Mouse (Mus musculus) retina, postnatal 1 day (tissue): ENCODE results near the gene Senp6.
"Not testable (repeated sequence)": the region's sequence is repeated elsewhere in the genome, so short reads cannot be mapped to it uniquely, and the experiment has no call there.

Source experiments
- DNase-seq: peaks from one replicate; pipeline ENCODE4 v3.0.0-alpha.2; 2012

The Senp6 gene

DNA sequence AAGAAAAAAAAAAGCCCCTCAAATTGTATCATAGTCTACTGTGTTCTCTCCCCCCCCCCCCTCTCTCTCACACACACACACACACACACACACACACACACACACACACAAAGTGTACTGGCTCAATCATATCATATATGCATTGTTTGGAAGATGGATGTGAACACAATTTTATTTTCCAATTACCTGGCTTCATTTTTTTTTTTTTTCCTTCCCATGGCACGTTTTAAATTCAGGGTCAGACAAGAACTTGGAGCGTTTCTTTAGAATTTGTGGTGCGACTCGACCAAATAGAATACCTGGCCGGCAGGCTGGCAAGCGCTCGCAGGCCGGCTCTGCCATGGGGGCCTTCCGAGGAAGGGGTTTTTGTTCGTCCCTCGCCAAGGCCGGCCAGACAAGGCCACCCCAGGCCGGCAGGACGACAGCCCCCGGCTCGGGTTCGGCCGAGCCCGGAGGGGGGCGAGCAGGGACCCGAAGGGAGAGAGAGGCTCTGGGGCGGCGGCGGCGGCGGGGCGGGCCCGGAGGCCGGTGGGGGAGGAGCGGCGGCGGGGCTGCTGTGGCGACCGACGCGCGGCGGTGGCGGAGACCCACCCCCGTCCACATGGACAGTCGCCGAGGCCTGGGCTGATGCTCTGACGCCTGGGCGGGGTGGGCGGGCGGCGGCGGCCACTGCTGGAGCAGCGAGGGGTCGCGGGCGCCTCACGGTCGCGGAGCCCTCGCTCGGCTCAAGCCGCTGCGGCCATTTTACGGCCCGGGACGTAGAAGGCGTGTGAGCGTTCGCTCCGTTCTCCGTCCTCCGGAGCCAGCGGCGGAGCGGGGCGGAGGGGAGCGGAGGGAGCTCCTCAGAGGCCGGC is at the start of gene Senp6:
Senp6 (plus strand) TSS at position 537 of the 854 bp plus-strand sequence.
- peak; percentile 89 for DNase-seq

DNA sequence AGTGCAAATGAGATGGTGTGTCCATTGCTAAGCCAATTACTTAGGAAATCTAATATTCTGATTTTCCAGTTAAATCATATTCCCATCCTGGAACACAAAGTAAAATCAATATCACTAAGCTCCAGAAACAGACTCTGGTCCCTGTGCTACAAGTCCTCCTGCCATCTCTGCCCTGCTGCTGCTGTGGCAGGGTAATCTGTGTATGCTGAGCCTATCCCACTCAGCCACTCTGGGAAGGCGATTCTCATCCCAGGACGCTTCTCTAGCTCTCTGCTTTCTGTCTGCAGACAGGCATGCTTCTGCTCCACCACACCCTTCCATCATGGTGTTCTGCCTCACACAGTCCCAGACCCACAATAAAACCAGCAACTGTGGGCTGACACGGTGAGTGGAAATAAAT is 46.3 kb upstream of the Senp6 start:
- no peak for DNase-seq

DNA sequence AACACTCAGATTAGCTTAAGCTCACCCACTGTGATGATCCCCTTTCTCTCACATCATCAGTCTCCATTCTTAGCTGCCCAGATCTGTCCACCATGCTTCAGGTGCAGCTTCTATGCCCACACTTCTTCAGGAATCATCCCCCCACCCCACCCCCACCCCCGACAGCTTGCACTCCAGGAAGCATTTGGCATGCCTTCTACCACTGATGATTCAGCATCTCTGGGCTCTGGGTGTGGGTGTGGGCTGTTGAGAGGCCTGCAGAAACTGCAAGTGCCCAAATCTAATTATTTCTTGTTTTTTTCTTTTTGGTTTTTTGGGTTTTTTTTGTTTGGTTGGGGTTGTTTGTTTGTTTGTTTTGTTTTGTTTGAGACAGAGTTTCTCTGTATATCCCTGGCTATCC is 45.1 kb upstream of the Senp6 start:
- DNase-seq: no peak

GRCm38 (mm10) chr9:80022821-80023220 is 43.9 kb upstream of the Senp6 start:
- no peak for DNase-seq

DNA sequence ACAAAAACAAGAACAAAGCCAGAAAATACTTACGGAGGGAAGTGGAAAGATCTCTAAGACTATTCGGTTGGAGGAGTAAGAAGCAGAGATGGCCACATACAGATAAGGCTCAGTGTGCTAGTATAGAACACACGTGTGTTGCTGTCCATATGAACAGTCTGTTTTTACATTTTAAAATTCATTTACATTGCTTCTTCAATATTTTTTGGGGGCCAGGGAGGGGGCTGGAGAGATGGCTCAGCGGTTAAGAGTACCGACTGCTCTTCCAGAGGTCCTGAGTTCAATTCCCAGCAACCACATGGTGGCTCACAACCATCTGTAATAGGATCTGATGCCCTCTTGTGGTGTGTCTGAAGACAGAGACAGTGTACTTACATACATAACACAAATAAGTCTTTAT is 41.4 kb upstream of the Senp6 start:
- not testable (repeated sequence) for DNase-seq

DNA sequence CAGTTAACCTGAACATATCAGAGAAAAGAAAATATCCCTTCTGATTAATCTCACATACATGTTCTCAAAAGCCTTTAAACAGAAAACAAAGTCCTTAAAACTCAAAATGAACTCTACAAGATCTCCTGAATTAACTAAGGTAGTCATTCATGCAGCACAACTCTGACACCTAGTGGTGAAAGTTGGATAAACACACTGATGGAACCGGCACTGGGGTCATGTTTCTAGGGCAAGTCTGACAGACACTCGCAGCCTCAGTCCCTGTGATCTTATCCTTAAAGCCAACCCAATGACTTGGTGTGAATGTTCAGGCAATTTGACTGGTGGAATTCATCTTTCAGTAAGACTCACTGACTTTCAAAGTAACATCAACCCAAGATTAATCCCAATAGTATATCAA is 40.7 kb upstream of the Senp6 start:
- peak; percentile 80 for DNase-seq

DNA sequence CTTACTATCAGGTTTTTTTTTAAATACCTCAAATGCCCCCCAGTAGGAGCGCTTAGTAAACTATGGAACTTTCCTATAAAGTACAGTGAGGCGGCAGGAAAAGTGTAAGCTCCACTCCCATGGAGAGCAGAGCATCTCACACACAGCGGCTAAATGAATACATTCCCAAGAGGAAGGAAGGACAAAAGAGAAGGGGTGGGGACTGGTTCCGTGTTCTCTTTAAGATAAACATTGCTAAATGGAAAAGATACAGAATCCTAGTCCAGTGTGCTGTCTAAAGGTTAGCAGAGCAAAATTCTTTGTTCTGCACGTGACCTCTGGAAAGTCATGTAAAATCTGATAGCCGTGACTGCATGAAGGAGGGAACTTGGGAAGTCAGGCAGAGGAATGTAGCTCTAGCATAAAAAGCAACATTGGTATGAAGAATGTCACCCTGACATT is 40.1 kb upstream of the Senp6 start:
- no peak for DNase-seq

GRCm38 (mm10) chr9:80037262-80037996 is 29.3 kb upstream of the Senp6 start:
- DNase-seq: no peak

DNA sequence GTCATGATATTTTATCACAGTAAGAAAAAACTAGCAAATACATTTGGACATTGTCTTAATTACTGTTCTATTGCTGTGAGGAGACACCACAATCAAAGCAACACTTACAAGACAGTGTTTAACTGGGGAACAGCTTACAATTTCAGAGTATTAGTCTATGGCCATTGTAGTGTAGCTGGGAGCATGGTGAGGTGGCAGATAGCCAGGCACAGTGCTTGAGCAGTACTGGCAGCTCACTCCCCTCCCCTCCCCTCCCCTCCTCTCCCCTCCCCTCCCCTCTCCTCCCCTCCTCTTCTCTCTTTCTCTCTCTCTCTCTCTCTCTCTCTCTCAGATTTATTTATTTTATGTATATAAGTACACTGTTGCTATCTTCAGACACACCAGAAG is 28.7 kb upstream of the Senp6 start:
- no peak for DNase-seq

DNA sequence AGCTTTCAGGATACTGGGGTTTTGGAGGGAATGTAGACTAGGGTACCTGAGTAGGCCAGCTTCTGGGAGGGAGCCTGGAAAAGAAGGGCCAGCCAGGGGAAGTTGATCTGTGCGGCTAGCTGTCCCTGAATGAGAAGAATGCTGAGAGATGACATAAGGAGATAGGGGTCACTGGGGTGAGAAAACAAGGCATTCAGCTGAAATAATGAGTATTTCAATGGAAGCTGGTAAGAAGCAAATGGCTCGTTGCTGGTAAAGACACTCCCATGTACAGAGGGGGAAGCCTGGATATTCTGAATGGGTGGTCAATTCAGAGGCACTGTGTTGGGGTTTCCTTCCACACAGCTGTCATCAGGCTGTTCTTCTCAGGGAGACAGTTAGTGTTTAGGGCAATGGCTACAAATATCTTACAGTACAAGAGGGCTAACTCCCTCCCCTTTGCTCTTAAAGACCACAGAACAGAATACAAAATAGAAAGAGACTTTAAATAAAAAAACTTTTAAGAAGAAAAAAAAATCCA is 27.3 kb upstream of the Senp6 start:
- DNase-seq: peak; percentile 7

GRCm38 (mm10) chr9:80044301-80044700 is 22.4 kb upstream of the Senp6 start:
- DNase-seq: not testable (repeated sequence)

DNA sequence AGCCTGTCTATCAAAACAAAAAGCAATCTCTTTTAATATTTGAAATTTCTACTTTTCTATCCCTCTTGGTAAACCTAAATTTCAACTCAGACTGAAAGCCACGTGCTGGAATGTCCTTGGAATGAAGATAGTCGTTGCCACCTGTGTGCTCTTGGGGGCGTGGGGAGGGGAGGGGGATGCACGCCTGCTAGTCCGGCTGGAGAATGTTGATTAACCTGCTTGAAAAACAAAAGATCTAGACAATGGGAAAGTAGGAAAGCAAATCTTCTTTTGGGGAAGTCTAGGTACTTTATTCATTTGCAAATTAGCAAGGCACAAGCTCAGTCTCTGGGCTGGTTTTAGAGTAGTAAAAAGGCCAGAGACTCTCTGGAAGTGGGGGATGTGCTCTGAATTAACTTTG is 17.4 kb upstream of the Senp6 start:
- DNase-seq: not testable (repeated sequence)

GRCm38 (mm10) chr9:80052951-80053350 is 13.8 kb upstream of the Senp6 start:
- DNase-seq: no peak

GRCm38 (mm10) chr9:80057690-80058089 is 9.0 kb upstream of the Senp6 start:
- DNase-seq: no peak

- DNase-seq: not testable (repeated sequence)
Observed at GRCm38 (mm10) chr9:80065495-80065894, 1.2 kb upstream of the Senp6 start.

DNA sequence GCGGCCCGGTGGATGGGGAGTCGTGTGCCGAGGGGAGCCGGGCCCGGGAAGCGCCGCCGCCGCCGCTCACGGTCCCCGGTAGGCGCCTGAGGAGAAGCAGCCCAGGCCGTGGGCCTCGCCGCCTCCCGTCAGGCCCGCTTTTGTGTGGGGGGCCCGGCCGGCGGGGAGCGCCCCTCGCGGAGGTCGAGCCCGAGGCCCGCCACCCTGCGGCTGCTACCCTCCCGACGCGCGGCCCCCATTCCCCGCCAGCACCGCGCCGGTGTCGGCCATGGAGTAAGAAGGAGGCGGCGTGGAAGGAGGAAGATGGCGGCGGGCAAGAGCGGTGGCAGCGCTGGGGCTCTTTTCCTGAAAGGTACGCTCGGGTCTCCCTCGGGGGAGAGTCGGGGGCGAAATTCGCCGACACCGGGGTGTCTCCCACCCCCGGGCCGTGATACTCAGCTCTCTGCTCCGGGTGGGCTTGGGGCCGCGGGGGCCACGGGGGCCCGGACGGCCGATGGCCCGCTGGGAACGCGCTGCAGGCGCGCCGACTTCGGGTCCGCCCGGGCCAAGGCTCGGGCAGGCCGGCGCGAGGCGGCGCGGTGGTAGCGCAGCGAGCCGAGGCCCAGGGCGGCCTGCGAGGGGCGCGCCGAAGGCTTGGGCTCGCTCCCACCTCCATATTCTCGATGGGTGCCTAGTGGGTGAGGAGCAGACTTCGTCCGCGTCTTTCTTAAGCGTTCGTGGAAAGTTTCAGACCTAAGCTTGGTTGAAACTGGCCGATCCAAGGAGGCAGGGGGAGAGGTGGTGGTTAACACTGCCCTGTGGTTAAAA is 721 bp downstream of the Senp6 start:
- DNase-seq: peak; percentile 81

GRCm38 (mm10) chr9:80068028-80068515 is 1.4 kb downstream of the Senp6 start:
- no peak for DNase-seq

DNA sequence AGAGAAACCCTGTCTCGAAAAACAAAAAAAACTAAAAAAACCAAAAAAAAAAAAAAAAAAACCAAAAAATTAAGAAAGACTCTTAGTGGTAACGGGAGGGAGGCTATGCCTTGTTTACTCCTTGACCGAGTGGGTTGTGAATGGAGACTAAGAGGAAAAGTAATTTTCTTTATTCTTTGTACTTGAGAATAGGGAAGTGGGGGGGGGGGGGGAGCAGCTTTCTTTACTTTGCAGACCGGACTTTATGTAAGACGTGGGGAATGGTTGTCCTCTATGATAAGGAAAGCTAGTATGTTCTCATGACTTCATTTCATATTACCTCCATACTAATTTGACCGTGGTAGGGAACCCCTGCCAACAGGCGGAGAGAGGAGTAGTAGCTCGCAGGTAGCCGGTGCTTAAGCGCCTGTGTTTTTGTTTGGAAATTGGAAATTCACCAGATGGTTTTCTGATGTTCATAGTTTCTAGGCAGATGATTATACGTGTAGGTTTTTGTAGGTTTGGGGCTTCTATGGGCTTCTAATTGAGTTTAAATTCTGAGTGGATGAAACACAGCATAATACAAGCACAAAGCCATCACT is 2.1 kb downstream of the Senp6 start:
- DNase-seq: no peak

DNA sequence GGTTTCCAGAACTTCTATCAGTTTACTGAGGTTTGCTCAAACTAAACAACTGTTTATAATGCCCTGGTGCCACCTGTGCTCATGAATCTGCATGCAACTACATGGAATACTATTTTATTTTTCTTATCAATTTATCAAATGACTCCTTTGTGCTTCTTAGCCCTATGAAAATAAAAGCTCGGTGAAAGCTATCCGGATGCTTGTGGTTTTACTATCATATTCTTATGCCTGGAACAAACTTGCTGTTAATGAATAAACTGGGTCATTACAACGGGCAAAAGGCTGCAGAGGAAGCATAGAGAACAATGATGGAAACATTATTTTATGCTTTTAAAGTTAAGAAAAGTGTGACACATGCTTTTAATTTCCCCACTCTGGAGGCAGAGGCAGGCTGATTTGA is 3.3 kb downstream of the Senp6 start:
- DNase-seq: no peak

DNA sequence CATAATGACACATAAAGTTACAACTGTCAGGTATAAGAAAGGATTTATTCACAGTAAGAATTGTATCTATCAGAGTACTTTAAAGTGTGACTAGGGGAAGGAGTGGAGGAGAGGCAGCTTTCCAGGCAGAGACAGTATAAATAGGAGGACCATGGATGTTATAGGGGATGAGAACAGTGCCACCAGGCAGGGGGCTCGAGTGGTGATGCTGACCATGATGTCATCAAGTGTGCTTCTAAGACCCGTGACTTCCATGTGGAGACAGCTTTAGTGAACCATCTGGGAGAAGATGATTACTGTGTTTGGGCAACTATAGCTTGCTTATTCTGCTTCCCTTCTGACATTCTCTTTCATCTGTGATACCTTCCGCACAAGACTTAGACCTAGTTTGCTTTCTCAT is 4.9 kb downstream of the Senp6 start:
- no peak for DNase-seq

GRCm38 (mm10) chr9:80074067-80074466 is 7.4 kb downstream of the Senp6 start:
- no peak for DNase-seq

- DNase-seq: no peak
Observed at GRCm38 (mm10) chr9:80074949-80075348, 8.2 kb downstream of the Senp6 start.
